Mouse (Mus musculus) cerebellum, postnatal 10 days (tissue): ENCODE measurements around the gene C1qtnf4.

Source experiments
- DNase-seq, 2 experiments: peaks; one replicate each; pipeline ENCODE4 v3.0.0; 2021; ENCODE audit warnings: mixed read lengths in 2 of 2

C1qtnf4 gene

GRCm38 (mm10) chr2:90885218-90886041 is at the start of gene C1qtnf4:
TSS of gene C1qtnf4 (plus strand) at chr2:90885860.
- peak; percentile 69 to 80 for DNase-seq

- DNase-seq: no peak
These were observed 47.0 kb upstream of the C1qtnf4 start for GRCm38 (mm10) chr2:90838621-90839020.

- no peak for DNase-seq
These were observed 42.0 kb upstream of the C1qtnf4 start for GRCm38 (mm10) chr2:90843666-90844065.

DNA sequence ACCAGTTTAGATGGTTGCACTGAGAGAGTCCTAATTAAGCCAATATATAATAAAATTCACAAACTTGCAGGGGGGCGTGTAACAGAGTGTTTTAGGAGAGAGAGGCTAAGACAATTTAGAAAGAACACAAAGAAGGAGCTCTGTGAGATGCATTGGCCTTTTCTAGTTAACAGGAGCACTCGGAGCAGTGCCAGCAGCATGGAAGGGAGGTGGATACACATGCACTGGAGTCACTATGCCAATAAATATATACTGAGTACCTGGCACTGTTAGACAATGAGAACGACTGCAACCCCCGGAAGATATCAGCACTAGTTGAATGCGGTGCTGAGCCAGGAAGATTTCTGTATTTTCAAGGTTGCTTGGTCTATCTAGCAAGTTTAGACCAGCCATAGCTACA is 41.4 kb upstream of the C1qtnf4 start:
- no peak for DNase-seq

GRCm38 (mm10) chr2:90845234-90845633 is 40.4 kb upstream of the C1qtnf4 start:
- DNase-seq: no peak

GRCm38 (mm10) chr2:90846171-90846570 is 39.5 kb upstream of the C1qtnf4 start:
- peak; percentile 29 to 40 for DNase-seq

- no peak for DNase-seq
These were observed 39.1 kb upstream of the C1qtnf4 start for GRCm38 (mm10) chr2:90846597-90846954.

GRCm38 (mm10) chr2:90846955-90847680 is 38.5 kb upstream of the C1qtnf4 start, which contains the start of gene Mtch2:
TSS of gene Mtch2 (plus strand) at chr2:90847155.
- peak; percentile 99 to 100 for DNase-seq

GRCm38 (mm10) chr2:90847681-90848050 is 38.0 kb upstream of the C1qtnf4 start:
- DNase-seq: no peak

- no peak for DNase-seq
These were observed 37.3 kb upstream of the C1qtnf4 start for GRCm38 (mm10) chr2:90848331-90848730.

DNA sequence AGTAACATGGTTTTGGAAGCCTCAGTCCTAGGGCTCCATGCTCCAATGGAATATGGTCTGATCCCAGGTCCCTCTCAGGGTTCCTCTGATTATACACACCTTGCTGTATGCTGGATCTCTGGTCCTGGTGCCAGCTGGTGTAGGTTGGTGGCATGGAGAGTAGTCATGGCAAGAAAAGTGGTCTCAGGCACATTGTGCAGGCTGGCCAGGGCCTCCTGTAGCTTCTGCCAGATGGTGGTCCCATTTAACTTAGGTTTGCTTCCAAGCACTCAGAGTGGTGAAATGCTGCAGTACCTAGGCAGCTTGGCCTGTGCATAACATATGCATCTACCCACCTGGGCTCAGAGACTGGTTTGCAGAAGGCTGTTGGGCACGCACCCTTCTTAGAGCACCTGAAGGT is 35.3 kb upstream of the C1qtnf4 start:
- DNase-seq: peak; percentile 66 to 79

DNA sequence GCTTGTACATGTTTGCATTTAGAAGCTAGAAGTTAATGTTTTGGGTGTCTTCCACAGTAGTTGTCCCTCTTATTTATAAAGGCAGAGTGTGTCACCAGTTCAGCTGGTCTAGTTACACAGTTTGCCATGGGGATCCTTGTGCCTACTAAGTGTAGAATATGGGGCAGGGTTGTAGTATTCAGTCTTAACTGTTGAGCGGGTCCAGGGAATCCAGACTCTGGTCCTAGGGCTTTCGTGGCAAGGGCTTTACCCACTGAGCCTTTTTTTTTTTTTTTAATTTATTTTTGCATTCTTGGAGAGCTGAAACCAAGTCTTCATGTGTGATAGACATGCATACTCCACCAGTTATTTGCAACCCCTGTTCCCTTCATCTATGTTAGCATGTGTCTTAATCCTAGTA is 24.2 kb upstream of the C1qtnf4 start:
- no peak for DNase-seq

- DNase-seq: no peak
These were observed 21.5 kb upstream of the C1qtnf4 start for GRCm38 (mm10) chr2:90864184-90864583.

DNA sequence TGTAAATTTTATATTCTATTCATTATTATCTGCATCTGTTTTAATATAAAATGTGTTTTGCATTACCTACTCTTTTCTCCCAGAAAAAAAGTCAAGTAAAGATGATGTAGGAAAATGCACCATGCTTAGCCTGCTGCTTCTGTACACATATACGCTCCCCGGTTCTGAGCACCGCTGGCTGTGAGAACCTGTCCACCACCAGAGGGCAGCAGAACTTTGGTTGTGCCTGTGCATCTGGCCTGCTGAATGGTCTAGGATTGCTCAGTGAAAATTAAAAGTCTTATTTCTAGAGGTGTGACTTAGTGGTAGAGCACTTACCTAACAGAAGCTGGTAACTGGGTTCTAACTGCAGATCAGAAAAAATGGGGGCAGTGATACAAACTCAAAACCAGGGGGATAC is 19.1 kb upstream of the C1qtnf4 start:
- DNase-seq: peak; percentile 93 to 95

DNA sequence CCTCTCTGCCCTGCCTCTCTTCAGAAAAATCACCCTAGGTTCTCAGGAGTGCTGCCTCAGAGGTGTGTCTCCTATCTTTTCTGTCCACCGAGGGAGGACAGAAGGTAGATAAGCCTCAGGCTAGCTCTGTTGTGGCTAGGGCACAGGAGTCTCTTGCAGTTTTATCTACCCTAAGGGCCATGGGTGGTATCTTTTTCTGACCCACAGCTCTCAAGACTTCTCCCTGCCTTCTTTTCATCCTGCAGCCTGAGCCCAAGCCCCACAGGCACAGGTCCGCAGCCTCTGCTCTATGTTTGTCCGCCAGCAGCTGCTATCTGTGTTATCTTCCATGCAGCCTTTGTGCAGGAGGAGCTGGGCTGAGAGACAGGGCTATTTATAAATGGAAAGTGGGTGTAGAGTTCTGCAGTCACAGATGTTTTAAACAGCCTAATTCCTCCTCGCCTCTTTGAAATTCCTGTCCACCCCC is 15.5 kb upstream of the C1qtnf4 start:
- DNase-seq: no peak

GRCm38 (mm10) chr2:90871180-90871961 is 14.3 kb upstream of the C1qtnf4 start:
- peak in 1 of 2 experiments; percentile 43 for DNase-seq

DNA sequence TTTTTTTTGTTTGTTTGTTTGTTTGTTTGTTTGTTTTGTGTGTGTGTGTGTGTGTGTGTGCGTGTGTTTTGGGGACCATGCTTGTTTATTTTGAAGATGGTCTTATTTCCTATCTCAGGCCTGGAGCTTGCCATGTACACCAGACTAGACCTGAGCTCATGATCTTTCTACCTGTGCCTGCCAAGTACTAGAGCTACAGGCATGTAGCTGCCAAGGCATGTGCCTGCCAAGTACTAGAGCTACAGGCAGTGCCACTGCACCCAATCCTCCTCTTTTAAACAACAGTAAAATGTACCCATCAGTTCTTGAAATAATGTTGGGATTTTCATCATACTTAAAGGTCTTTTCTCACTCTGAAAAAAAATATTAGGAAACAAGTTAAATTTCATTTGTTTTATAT is 11.6 kb upstream of the C1qtnf4 start:
- DNase-seq: no peak

DNA sequence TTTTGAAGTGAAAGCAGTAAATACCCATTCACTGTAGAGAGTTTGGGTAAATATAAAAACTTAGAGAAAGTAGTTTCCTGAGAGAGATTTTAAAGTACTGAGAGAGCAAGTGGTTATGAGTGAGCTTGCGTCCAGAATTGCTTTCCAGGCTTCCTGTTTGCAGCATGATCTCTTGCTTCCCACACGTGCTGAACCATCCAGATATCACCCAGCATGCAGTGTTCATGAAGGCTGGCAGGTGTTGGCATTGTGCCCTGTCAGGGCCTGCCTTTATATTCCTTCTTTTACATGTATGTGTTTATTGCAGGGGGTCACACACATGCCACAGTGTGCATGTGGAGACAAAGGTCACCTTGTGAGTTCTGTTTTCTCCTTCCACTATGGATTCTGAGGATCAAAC is 10.4 kb upstream of the C1qtnf4 start:
- DNase-seq: no peak

DNA sequence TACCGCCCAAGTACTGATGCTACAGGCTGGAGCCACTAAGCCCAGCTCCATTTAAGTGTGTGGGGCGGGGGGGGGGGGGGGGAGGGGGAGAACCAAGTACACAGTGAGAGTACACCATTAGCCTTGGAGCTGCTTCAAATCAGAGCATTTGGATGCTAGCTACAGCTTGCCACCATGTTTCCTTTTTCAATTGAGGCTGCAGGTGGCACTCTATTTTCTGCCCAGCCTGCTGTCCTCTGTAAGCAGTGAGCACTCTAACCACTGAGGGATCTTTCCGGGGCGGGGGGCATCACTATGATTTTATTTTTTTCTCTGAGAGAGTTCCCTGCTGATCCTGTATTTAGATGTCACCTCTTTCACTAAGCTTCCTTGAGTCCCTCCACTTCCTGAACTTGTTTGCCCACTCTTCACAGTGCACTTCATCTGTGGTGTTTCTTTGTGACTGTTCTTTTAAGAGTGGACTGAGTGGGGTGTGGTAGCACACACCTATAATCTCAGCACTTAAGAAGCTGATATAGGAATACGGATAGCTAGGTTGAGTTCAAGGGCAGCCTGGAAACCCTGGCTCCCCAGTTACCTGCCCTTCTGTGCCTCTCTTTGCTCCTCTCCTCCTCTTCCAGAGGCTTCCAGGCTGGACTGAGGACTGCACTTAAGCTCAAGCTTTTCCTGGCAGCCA is 7.9 kb upstream of the C1qtnf4 start:
- no peak for DNase-seq

- DNase-seq: no peak
These were observed 6.2 kb upstream of the C1qtnf4 start for GRCm38 (mm10) chr2:90879419-90879818.

DNA sequence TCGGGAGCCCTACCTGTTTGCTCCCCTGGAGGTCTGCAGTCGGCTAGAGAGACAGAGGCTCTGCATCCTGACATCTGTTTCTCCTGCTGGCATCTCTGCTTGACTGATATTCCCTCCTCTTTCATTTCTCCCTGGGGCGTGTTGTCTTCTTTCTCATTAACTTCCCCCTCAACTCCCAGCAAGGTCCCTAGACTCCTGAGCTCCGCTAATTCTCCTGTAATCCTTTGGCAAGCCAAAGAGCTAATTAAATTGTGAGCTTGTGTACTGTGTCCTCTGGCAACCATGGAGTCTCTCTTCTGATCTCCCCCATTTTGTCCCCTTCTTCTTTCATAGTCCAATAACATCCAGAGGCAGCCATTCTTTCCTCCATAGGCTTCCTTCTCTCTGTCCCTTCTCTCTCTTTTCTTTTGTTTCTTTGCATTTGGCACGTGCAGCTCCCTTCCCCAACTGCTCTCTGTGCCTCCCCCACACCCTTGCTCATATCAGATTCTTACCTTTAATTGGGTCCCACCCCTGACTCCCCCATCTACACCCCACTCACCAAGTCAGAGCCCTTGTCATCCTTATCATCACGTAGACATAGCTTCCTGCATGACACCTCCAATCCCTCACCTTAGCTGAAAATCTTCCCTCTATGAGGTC is 5.4 kb upstream of the C1qtnf4 start:
- DNase-seq: no peak

GRCm38 (mm10) chr2:90881824-90882223 is 3.8 kb upstream of the C1qtnf4 start:
- DNase-seq: no peak
